Mouse (Mus musculus) midbrain, postnatal 0 days (tissue): ENCODE results near the gene Tmem52. TPM values are rescaled to one million over a fixed set of nuclear protein-coding genes. Genes with fewer than 3 reads are reported as not detected.

Experiments used
- ATAC-seq: fragments of 200-750 bp; cut with Nextera tagmentation; 2 replicates; pipeline ENCODE4 v1.8.0; 2017; ENCODE audit warnings: moderate number of reproducible peaks, mild to moderate bottlenecking, moderate TSS enrichment, moderate library complexity; ENCODE audit not compliant: low FRiP score
- DNase-seq: peaks from one replicate; pipeline ENCODE4 v3.0.0-alpha.2; 2015; ENCODE audit warnings: low spot score
- H3K27ac ChIP-seq: fragments of 300-500 bp; sonication (generic); 2 replicates; pipeline ENCODE4 v1.5.1; 2014; ENCODE audit warnings: low read depth, mild to moderate bottlenecking, low read length, mixed read lengths
- H3K27me3 ChIP-seq: fragments of 300-500 bp; sonication (generic); 2 replicates; pipeline ENCODE4 v1.6.1; 2014; ENCODE audit warnings: low read length, control low read depth, mixed read lengths; ENCODE audit not compliant: insufficient read depth
- H3K36me3 ChIP-seq: fragments of 300-500 bp; sonication (generic); 2 replicates; pipeline ENCODE4 v1.6.1; 2014; ENCODE audit warnings: low read length, control low read depth, mixed read lengths; ENCODE audit not compliant: insufficient read depth
- H3K4me1 ChIP-seq: fragments of 300-500 bp; sonication (generic); 2 replicates; pipeline ENCODE4 v1.6.1; 2014; ENCODE audit warnings: mild to moderate bottlenecking, control low read depth, antibody characterized with exemption, low read length, mixed read lengths; ENCODE audit not compliant: insufficient read depth
- H3K4me2 ChIP-seq: fragments of 300-500 bp; sonication (generic); 2 replicates; pipeline ENCODE4 v1.6.1; 2014; ENCODE audit warnings: low read depth, mild to moderate bottlenecking, low read length, mixed read lengths; ENCODE audit not compliant: poor library complexity, severe bottlenecking
- H3K4me3 ChIP-seq: fragments of 300-500 bp; sonication (generic); 2 replicates; pipeline ENCODE4 v1.5.1; 2014; ENCODE audit warnings: low read depth, mild to moderate bottlenecking, low read length, moderate library complexity
- H3K9ac ChIP-seq: fragments of 300-500 bp; sonication (generic); replicated peaks from 2 replicates; pipeline ENCODE4 v1.6.1; 2014; ENCODE audit warnings: mild to moderate bottlenecking, low read length, moderate library complexity, mixed read lengths; ENCODE audit not compliant: poor library complexity, severe bottlenecking
- H3K9me3 ChIP-seq: fragments of 300-500 bp; sonication (generic); 2 replicates; pipeline ENCODE4 v1.6.1; 2016; ENCODE audit warnings: low read length, control low read depth
- CTCF ChIP-seq: IDR thresholded peaks from 2 replicates; pipeline ENCODE4 v1.5.1; 2016; ENCODE audit warnings: antibody characterized with exemption, mild to moderate bottlenecking
- WGBS: fragments of 180-500 bp; shearing (Covaris S2); extraction: QIAGEN DNeasy Blood & Tissue Kit; methylation state at CpG from one replicate; pipeline ENCODE4 v1.1.7; 2014; 5-methylcytosine and 5-hydroxymethylcytosine counted together
- polyA plus RNA-seq: library from polyadenylated mRNA; unstranded; fragments of >200 nt; fragmentation: Nextera tagmentation; extraction: Ambion mirVana; gene quantifications from 2 replicates; pipeline ENCODE4 v1.2.1, GENCODE M21; 2015
- total RNA-seq: library from RNA; depleted of rRNA; stranded (reverse); fragments of >200 nt; gene quantifications from 2 replicates; pipeline ENCODE4 v1.2.3, GENCODE M21; 2014; rRNA removed

Tmem52 gene
- total and polyA plus RNA-seq, 2 experiments from 2014 or later: 0.33 to 1.5 TPM

DNA sequence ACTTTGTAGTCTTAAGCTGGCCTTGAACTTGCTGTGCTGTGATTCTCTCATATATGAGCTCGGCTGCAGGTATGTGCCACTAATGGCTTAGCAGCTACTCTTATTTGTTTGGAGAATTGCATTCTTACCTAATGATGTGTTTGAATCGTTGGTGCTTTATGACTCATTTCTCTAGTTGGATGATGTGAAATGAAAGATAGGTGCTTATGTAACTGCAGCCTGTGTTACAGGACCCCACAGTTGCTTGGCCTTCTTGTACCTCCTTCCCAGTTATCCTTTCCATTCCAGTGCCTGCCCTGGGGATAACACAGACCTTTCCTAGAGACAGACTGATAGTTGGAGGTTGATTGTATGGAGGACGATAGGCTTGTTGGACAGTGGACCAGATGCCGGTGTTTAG is 39.7 kb downstream of the Tmem52 start:
- H3K27me3 ChIP-seq: no peaks in the 10 kb centered on the region
- H3K4me1 ChIP-seq: 0 out of 2 replicates have a peak, but pooled peaks cover 4% of the 10 kb centered on the region
- H3K9ac ChIP-seq: no peak overlapping the region
- H3K4me3 ChIP-seq: no peak overlapping the region
- TF ChIP-seq CTCF: no peak
- H3K9me3 ChIP-seq: no peaks in the 10 kb centered on the region
- no peak overlapping the region for H3K27ac ChIP-seq
- no peaks in the 10 kb centered on the region for H3K36me3 ChIP-seq
- ATAC-seq (no peak), DNase-seq (no peak)
- 90% methylated on average over 4 of the region's 4 CpGs for WGBS
- H3K4me2 ChIP-seq: no peak overlapping the region

DNA sequence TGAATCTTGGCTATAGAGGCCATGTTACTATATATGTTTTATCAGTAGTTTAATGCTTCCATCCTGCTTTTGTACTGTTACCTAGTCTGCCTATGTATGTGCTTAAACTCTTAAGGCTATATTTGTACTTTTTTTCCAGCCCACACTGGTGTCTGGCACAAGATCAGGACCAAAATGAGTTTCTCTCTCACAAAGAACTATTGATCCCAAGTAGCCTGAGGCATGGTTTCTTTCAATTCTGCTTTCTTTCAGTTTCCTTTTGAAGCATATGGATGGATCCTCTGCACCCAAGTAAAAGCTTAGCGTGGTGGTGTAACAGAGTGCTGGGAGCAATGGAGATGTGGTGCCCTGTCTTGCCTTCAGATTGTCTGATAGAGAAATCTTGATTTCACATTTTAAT is 42.1 kb downstream of the Tmem52 start:
- no peak for ATAC-seq
- H3K9ac ChIP-seq: no peak overlapping the region

DNA sequence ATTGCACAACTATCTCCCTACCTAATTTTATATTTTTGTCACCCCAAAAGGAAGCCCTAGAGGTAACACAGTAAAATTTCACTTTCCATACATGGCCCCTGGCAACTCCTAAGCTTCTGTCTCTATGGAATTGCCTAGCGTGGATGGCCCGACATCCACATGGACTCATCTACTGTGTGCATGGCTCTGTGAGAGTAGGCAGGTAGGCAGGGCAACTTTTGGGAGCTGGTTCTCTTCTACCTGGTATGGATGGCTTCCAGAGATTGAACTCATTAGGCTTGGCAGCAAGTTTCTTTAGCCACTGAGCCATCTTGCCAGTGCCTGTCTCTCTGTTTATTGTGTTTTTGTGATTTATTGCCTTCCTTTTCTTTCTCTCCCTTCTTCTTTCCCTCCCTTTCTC is 45.9 kb downstream of the Tmem52 start:
- no peak for TF ChIP-seq CTCF
- ATAC-seq (no peak), DNase-seq (no peak)
- no peaks in the 10 kb centered on the region for H3K27me3 ChIP-seq
- H3K4me3 ChIP-seq: no peak overlapping the region
- no peaks in the 10 kb centered on the region for H3K36me3 ChIP-seq
- no peaks in the 10 kb centered on the region for H3K9me3 ChIP-seq
- 62% methylated on average over 2 of the region's 2 CpGs for WGBS
- H3K4me2 ChIP-seq: no peak overlapping the region
- no peak overlapping the region for H3K9ac ChIP-seq
- no peak overlapping the region for H3K27ac ChIP-seq
- H3K4me1 ChIP-seq: 0 out of 2 replicates have a peak, but pooled peaks cover 4% of the 10 kb centered on the region

More for the DNA sequence above, 42.1 kb downstream of the Tmem52 start:
- no peak for TF ChIP-seq CTCF
- 30% methylated on average over 1 of the region's 1 CpGs for WGBS
- Histone ChIP-seq H3K4me1 (0 out of 2 replicates have a peak, but pooled peaks cover 4% of the 10 kb centered on the region), H3K9me3 (no peaks in the 10 kb centered on the region), H3K4me3 (no peak overlapping the region), H3K4me2 (no peak overlapping the region), H3K27me3 (no peaks in the 10 kb centered on the region), H3K36me3 (no peaks in the 10 kb centered on the region), H3K27ac (no peak overlapping the region)
- DNase-seq: no peak

DNA sequence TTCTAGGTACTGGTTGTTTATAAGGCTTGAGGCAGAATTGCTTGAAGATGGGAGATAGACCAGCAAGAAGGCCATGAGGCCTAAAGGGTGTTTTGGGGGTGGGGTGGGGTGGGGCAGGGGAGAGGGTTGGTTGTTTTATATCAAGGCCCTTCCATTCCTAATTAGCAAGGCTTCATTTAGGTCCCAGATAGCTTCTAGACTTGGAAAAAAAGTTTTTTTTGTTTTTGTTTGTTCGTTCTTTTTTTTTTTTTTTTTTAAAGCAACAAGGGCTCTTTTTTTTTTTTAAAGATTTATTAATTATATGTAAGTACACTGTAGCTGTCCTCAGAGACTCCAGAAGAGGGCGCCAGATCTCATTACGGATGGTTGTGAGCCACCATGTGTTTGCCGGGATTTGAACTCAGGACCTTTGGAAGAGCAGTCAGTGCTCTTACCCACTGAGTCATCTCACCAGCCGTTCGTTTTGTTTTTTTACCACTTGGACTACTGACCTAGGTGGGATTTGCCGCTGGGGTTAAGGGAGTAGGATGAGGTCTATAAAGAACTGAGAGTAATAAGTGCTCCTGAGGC is 49.1 kb downstream of the Tmem52 start:
- Histone ChIP-seq H3K27ac (no peak overlapping the region), H3K9ac (no peak overlapping the region), H3K9me3 (no peaks in the 10 kb centered on the region), H3K4me3 (no peak overlapping the region), H3K4me2 (no peak overlapping the region), H3K27me3 (no peaks in the 10 kb centered on the region), H3K36me3 (0 out of 2 replicates have a peak, but pooled peaks cover 3% of the 10 kb centered on the region), H3K4me1 (no peaks in the 10 kb centered on the region)
- no peak for DNase-seq
- TF ChIP-seq CTCF: peak; percentile 24; the same call in 1 of the 2 replicates
- ATAC-seq: no peak
- WGBS: 87% methylated on average over 7 of the region's 7 CpGs

Other genes starting within 250 kb of the Tmem52 start
- gene Ski, start 246.5 kb upstream of the Tmem52 start, total RNA-seq: 59.8 and 63.1 TPM in 2 replicates
- 7.1 and 8.4 TPM in 2 replicates for gene Ski, start 246.5 kb upstream of the Tmem52 start, polyA plus RNA-seq
- gene Faap20, start 219.3 kb upstream of the Tmem52 start, total RNA-seq: 39.5 and 48.7 TPM in 2 replicates
- gene Faap20, start 219.3 kb upstream of the Tmem52 start, polyA plus RNA-seq: 56.6 and 57.1 TPM in 2 replicates
- 103 and 104 TPM in 2 replicates for gene Prkcz, start 107.8 kb upstream of the Tmem52 start, total RNA-seq
- gene Prkcz, start 107.8 kb upstream of the Tmem52 start, polyA plus RNA-seq: 104 and 106 TPM in 2 replicates
- gene Gabrd, start 71.0 kb upstream of the Tmem52 start, total RNA-seq: 0.11 and 0.52 TPM in 2 replicates
- gene Gabrd, start 71.0 kb upstream of the Tmem52 start, polyA plus RNA-seq: 0.36 and 0.37 TPM in 2 replicates
- gene Cfap74, start 59.9 kb upstream of the Tmem52 start, total RNA-seq: 5.7 TPM in 2 replicates
- gene Cfap74, start 59.9 kb upstream of the Tmem52 start, polyA plus RNA-seq: 5.8 and 6.5 TPM in 2 replicates
- gene Gnb1, start 22.2 kb downstream of the Tmem52 start, total RNA-seq: 405 and 431 TPM in 2 replicates
- gene Gnb1, start 22.2 kb downstream of the Tmem52 start, polyA plus RNA-seq: 1,405 and 1,414 TPM in 2 replicates
- 69.1 and 81.6 TPM in 2 replicates for gene Nadk, start 93.3 kb downstream of the Tmem52 start, total RNA-seq
- 48.2 and 56.6 TPM in 2 replicates for gene Nadk, start 93.3 kb downstream of the Tmem52 start, polyA plus RNA-seq
- 65.1 and 74.9 TPM in 2 replicates for gene Slc35e2, start 132.3 kb downstream of the Tmem52 start, total RNA-seq
- gene Slc35e2, start 132.3 kb downstream of the Tmem52 start, polyA plus RNA-seq: 14.7 and 14.8 TPM in 2 replicates
- 15.2 and 25.3 TPM in 2 replicates for gene Cdk11b, start 155.7 kb downstream of the Tmem52 start, total RNA-seq
- gene Cdk11b, start 155.7 kb downstream of the Tmem52 start, polyA plus RNA-seq: 60.2 and 64.1 TPM in 2 replicates
- gene Gm10563, start 176.3 kb downstream of the Tmem52 start, total RNA-seq: not detected in 2 replicates
- not detected in 2 replicates for gene Gm10563, start 176.3 kb downstream of the Tmem52 start, polyA plus RNA-seq
- 4.1 and 6.4 TPM in 2 replicates for gene Mmp23, start 184.3 kb downstream of the Tmem52 start, total RNA-seq
- 4.4 and 5.6 TPM in 2 replicates for gene Mmp23, start 184.3 kb downstream of the Tmem52 start, polyA plus RNA-seq
- gene Mib2, start 200.1 kb downstream of the Tmem52 start, total RNA-seq: 115 and 118 TPM in 2 replicates
- gene Mib2, start 200.1 kb downstream of the Tmem52 start, polyA plus RNA-seq: 49.3 and 49.5 TPM in 2 replicates
- 43.8 and 46.4 TPM in 2 replicates for gene Fndc10, start 225.2 kb downstream of the Tmem52 start, total RNA-seq
- gene Fndc10, start 225.2 kb downstream of the Tmem52 start, polyA plus RNA-seq: 24.3 and 27.4 TPM in 2 replicates
- gene Ssu72, start 235.7 kb downstream of the Tmem52 start, total RNA-seq: 84.1 and 90.7 TPM in 2 replicates
- 152 and 153 TPM in 2 replicates for gene Ssu72, start 235.7 kb downstream of the Tmem52 start, polyA plus RNA-seq